Mouse (Mus musculus) adrenal gland, adult 2 months (tissue): Measurements from ENCODE around the gene Tekt2. TPM values are rescaled to one million over a fixed set of nuclear protein-coding genes. Genes with fewer than 3 reads are reported as not detected.

Experiments
- DNase-seq: peaks from one replicate; pipeline ENCODE4 v3.0.0; 2021
- polyA plus RNA-seq: library from polyadenylated mRNA; depleted of rRNA; stranded (reverse); fragments of >200 nt; gene quantifications from 2 replicates; pipeline ENCODE4 v1.2.3, GENCODE M21; 2012; rRNA removed
- total RNA-seq, 2 experiments: library from RNA; stranded (reverse); gene quantifications; 2 replicates each; pipeline ENCODE4 v1.2.3; 2021

The Tekt2 gene
- total and polyA plus RNA-seq, 3 experiments = 3.2 to 4.8 (median 3.3) TPM

DNA sequence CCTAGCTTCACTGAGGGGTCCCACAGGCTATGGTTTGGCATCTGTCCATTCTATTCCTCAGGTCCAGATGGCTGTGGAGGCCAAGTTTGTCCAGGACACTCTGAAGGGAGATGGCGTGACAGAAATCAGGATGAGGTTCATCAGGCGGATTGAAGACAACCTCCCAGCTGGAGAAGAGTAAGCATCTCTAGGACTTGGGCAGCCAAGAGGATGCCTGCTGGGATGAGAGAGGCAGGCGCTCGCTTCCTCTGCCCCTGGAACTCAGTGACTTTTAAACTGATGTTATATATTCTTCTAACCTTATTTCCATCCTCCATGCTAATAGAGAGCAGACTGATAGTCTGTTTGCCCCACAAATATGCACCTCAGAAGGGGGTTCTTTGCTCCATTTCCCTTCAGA, 50.4 kb downstream of the Tekt2 start:
- no peak for DNase-seq

DNA sequence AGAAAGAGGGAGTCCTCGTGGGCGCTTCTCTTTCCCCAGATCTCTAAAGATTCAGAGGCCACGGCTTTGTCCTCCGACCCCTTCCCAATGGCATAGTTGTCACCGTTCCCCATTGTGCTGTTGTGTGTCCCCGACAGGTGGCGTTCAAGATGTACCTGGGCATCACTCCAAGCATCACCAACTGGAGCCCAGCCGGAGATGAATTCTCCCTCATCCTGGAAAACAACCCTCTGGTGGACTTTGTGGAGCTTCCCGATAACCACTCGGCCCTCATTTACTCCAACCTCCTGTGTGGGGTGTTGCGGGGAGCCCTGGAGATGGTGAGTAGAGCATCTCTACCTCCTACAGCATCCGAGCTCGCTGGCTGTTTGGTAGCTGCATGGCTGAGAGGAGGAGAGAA, 51.7 kb downstream of the Tekt2 start:
- no peak for DNase-seq

Other genes with a start within 250 kb of the Tekt2 start
- 10 to 100 TPM; 23.4 to 30.7 TPM for gene Lsm10, start 229.1 kb downstream of the Tekt2 start, total RNA-seq
- gene Lsm10, start 229.1 kb downstream of the Tekt2 start, polyA plus RNA-seq = 29.3 and 32.5 TPM in 2 replicates
- gene Stk40, start 221.7 kb downstream of the Tekt2 start, total RNA-seq = 10 to 100 TPM; 43.0 to 56.0 TPM
- 33.2 and 33.5 TPM in 2 replicates for gene Stk40, start 221.7 kb downstream of the Tekt2 start, polyA plus RNA-seq
- gene Eva1b, start 177.9 kb downstream of the Tekt2 start, total RNA-seq = 10 to 100 TPM; 13.3 to 35.0 TPM
- 111 and 156 TPM in 2 replicates for gene Eva1b, start 177.9 kb downstream of the Tekt2 start, polyA plus RNA-seq
- gene Sh3d21, start 162.2 kb downstream of the Tekt2 start, total RNA-seq = 1 to 10 TPM; 2.5 to 3.2 TPM
- 1.4 and 1.8 TPM in 2 replicates for gene Sh3d21, start 162.2 kb downstream of the Tekt2 start, polyA plus RNA-seq
- gene Thrap3, start 122.9 kb downstream of the Tekt2 start, total RNA-seq = 100 to 1,000 TPM; 169 to 173 TPM
- 29.1 and 36.8 TPM in 2 replicates for gene Thrap3, start 122.9 kb downstream of the Tekt2 start, polyA plus RNA-seq
- gene Map7d1, start 69.3 kb downstream of the Tekt2 start, total RNA-seq = 10 to 100 TPM; 55.4 to 68.7 TPM
- gene Map7d1, start 69.3 kb downstream of the Tekt2 start, polyA plus RNA-seq = 98.3 and 98.7 TPM in 2 replicates
- gene Trappc3, start 63.4 kb downstream of the Tekt2 start, total RNA-seq = 100 to 1,000 TPM in 1 of 2 experiments, 10 to 100 TPM in 1; 85.8 to 103 TPM
- gene Trappc3, start 63.4 kb downstream of the Tekt2 start, polyA plus RNA-seq = 16.2 and 16.5 TPM in 2 replicates
- gene Col8a2, start 38.9 kb downstream of the Tekt2 start, total RNA-seq = 1 to 10 TPM; 1.4 to 6.1 TPM
- gene Col8a2, start 38.9 kb downstream of the Tekt2 start, polyA plus RNA-seq = 1.9 TPM in 2 replicates
- 10 to 100 TPM; 26.2 to 34.9 TPM for gene Adprhl2, start 4.0 kb downstream of the Tekt2 start, total RNA-seq
- 45.8 and 46.5 TPM in 2 replicates for gene Adprhl2, start 4.0 kb downstream of the Tekt2 start, polyA plus RNA-seq
- 10 to 100 TPM; 15.8 to 22.5 TPM for gene Ago3, start 103.9 kb upstream of the Tekt2 start, total RNA-seq
- 19.7 and 21.0 TPM in 2 replicates for gene Ago3, start 103.9 kb upstream of the Tekt2 start, polyA plus RNA-seq
- 10 to 100 TPM; 28.1 to 36.6 TPM for gene Ago1, start 142.9 kb upstream of the Tekt2 start, total RNA-seq
- 10.6 and 17.2 TPM in 2 replicates for gene Ago1, start 142.9 kb upstream of the Tekt2 start, polyA plus RNA-seq
- gene Ago4, start 207.8 kb upstream of the Tekt2 start, total RNA-seq = 1 to 10 TPM; 4.8 to 5.4 TPM
- 1.0 and 1.2 TPM in 2 replicates for gene Ago4, start 207.8 kb upstream of the Tekt2 start, polyA plus RNA-seq
- gene Clspn, start 231.2 kb upstream of the Tekt2 start, total RNA-seq = under 1 TPM; 0.66 to 0.97 TPM
- gene Clspn, start 231.2 kb upstream of the Tekt2 start, polyA plus RNA-seq = 0.11 and 0.19 TPM in 2 replicates